Mouse (Mus musculus) midbrain, embryonic 14.5 days (tissue): ENCODE results near the gene Gsto2. TPM values are rescaled to one million over a fixed set of nuclear protein-coding genes. Genes with fewer than 3 reads are reported as not detected.

Experiments used
- ATAC-seq: fragments of 200-750 bp; cut with Nextera tagmentation; 2 replicates; pipeline ENCODE4 v1.8.0; 2017; ENCODE audit warnings: moderate number of reproducible peaks, moderate library complexity; ENCODE audit not compliant: low FRiP score, low TSS enrichment
- DNase-seq: peaks from one replicate; pipeline ENCODE4 v3.0.0-alpha.2; 2015
- H3K27ac ChIP-seq: fragments of 300-500 bp; sonication (generic); replicated peaks from 2 replicates; pipeline ENCODE4 v1.5.1; 2014; ENCODE audit warnings: mild to moderate bottlenecking, low read depth, low read length, moderate library complexity
- H3K27me3 ChIP-seq: fragments of 300-500 bp; sonication (generic); 2 replicates; pipeline ENCODE4 v1.6.1; 2014; ENCODE audit warnings: low read length, control low read depth, mixed read lengths; ENCODE audit not compliant: control insufficient read depth, insufficient read depth
- H3K36me3 ChIP-seq: fragments of 300-500 bp; sonication (generic); 2 replicates; pipeline ENCODE4 v1.6.1; 2014; ENCODE audit warnings: low read length, control low read depth; ENCODE audit not compliant: control insufficient read depth, insufficient read depth
- H3K4me1 ChIP-seq: fragments of 300-500 bp; sonication (generic); 2 replicates; pipeline ENCODE4 v1.6.1; 2014; ENCODE audit warnings: mild to moderate bottlenecking, antibody characterized with exemption, low read length, control low read depth; ENCODE audit not compliant: control insufficient read depth, insufficient read depth
- H3K4me2 ChIP-seq: fragments of 300-500 bp; sonication (generic); 2 replicates; pipeline ENCODE4 v1.6.1; 2014; ENCODE audit warnings: mild to moderate bottlenecking, low read length, moderate library complexity
- H3K4me3 ChIP-seq: fragments of 300-500 bp; sonication (generic); replicated peaks from 2 replicates; pipeline ENCODE4 v1.5.1; 2014; ENCODE audit warnings: low read depth, low read length
- H3K9ac ChIP-seq: fragments of 300-500 bp; sonication (generic); replicated peaks from 2 replicates; pipeline ENCODE4 v1.6.1; 2014; ENCODE audit warnings: mild to moderate bottlenecking, low read length, moderate library complexity
- H3K9me3 ChIP-seq: fragments of 300-500 bp; sonication (generic); 2 replicates; pipeline ENCODE4 v1.6.1; 2016; ENCODE audit warnings: low read length, control low read depth, mixed read lengths; ENCODE audit not compliant: control insufficient read depth
- WGBS: fragments of 180-500 bp; shearing (Covaris S2); extraction: QIAGEN DNeasy Blood & Tissue Kit; methylation state at CpG from one replicate; pipeline ENCODE4 v1.1.7; 2014; 5-methylcytosine and 5-hydroxymethylcytosine counted together
- polyA plus RNA-seq: library from polyadenylated mRNA; unstranded; fragments of >200 nt; fragmentation: Nextera tagmentation; extraction: Ambion mirVana; gene quantifications from 2 replicates; pipeline ENCODE4 v1.2.1, GENCODE M21; 2014

Gsto2 gene
- polyA plus RNA-seq, 1 experiment from 2014 or later = 1.0 TPM

- ATAC-seq (no peak), DNase-seq (no peak)
- H3K36me3 ChIP-seq = no peaks in the 10 kb centered on the region
- no peak overlapping the region for H3K9ac ChIP-seq
- no peak overlapping the region for H3K27ac ChIP-seq
- H3K4me3 ChIP-seq = no peak overlapping the region
- H3K4me1 ChIP-seq = peaks cover 24% of the 10 kb centered on the region
- no peaks in the 10 kb centered on the region for H3K9me3 ChIP-seq
- no peaks in the 10 kb centered on the region for H3K27me3 ChIP-seq
- no peak overlapping the region for H3K4me2 ChIP-seq
- WGBS = 85% methylated on average over 4 of the region's 4 CpGs
Observed at GRCm38 (mm10) chr19:47915251-47915650, 49.9 kb downstream of the Gsto2 start.

DNA sequence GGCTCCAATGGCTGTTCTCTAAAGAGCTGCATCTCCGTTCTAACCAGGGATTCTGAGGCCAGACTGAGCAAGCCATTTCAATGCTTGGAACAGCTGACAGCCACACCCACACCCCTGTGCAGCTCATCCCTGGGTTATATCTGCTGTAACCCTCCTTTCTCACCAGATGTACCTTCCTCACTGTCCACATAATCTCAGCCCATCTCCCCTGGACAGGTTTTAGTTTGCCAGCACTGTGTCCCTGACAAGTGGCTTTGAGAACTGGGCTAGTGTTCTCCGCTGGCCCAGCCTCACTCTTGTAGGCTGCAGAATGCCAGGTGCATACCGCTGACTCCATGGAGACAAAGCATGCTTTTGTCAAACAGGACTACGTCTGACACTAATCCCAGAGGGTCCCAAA is 52.1 kb downstream of the Gsto2 start:
- WGBS = 9% methylated on average over 4 of the region's 4 CpGs
- H3K4me1 ChIP-seq = peaks cover 22% of the 10 kb centered on the region
- H3K9ac ChIP-seq = peak overlapping the region; percentile 2
- H3K36me3 ChIP-seq = no peaks in the 10 kb centered on the region
- DNase-seq (peak; percentile 29), ATAC-seq (no peak)
- H3K4me3 ChIP-seq = 0 out of 2 replicates have a peak overlapping the region, but pooled peaks have one; percentile 71
- no peaks in the 10 kb centered on the region for H3K27me3 ChIP-seq
- no peaks in the 10 kb centered on the region for H3K9me3 ChIP-seq
- H3K27ac ChIP-seq = no peak overlapping the region
- peak overlapping the region; percentile 88 for H3K4me2 ChIP-seq

- peaks cover 22% of the 10 kb centered on the region for H3K4me1 ChIP-seq
- peak overlapping the region; percentile 2 for H3K9ac ChIP-seq
- 10% methylated on average over 9 of the region's 9 CpGs for WGBS
- peak overlapping the region; percentile 88 for H3K4me2 ChIP-seq
- no peaks in the 10 kb centered on the region for H3K36me3 ChIP-seq
- no peaks in the 10 kb centered on the region for H3K27me3 ChIP-seq
- H3K4me3 ChIP-seq = peak overlapping the region; percentile 71
- DNase-seq = peak; percentile 23
- ATAC-seq = no peak
- H3K27ac ChIP-seq = no peak overlapping the region
- H3K9me3 ChIP-seq = no peaks in the 10 kb centered on the region
Observed at GRCm38 (mm10) chr19:47918016-47918415, 52.7 kb downstream of the Gsto2 start.

- no peaks in the 10 kb centered on the region for H3K27me3 ChIP-seq
- H3K4me2 ChIP-seq = peak overlapping the region; percentile 88
- H3K36me3 ChIP-seq = no peaks in the 10 kb centered on the region
- ATAC-seq = peak; percentile 47
- H3K9ac ChIP-seq = peak overlapping the region; percentile 75
- H3K27ac ChIP-seq = peak overlapping the region; percentile 83
- peak overlapping the region; percentile 71 for H3K4me3 ChIP-seq
- peaks cover 22% of the 10 kb centered on the region for H3K4me1 ChIP-seq
- 1% methylated on average over 29 of the region's 29 CpGs for WGBS
- peak; percentile 58 for DNase-seq
- H3K9me3 ChIP-seq = no peaks in the 10 kb centered on the region
Observed at GRCm38 (mm10) chr19:47918455-47919101, 53.2 kb downstream of the Gsto2 start.

DNA sequence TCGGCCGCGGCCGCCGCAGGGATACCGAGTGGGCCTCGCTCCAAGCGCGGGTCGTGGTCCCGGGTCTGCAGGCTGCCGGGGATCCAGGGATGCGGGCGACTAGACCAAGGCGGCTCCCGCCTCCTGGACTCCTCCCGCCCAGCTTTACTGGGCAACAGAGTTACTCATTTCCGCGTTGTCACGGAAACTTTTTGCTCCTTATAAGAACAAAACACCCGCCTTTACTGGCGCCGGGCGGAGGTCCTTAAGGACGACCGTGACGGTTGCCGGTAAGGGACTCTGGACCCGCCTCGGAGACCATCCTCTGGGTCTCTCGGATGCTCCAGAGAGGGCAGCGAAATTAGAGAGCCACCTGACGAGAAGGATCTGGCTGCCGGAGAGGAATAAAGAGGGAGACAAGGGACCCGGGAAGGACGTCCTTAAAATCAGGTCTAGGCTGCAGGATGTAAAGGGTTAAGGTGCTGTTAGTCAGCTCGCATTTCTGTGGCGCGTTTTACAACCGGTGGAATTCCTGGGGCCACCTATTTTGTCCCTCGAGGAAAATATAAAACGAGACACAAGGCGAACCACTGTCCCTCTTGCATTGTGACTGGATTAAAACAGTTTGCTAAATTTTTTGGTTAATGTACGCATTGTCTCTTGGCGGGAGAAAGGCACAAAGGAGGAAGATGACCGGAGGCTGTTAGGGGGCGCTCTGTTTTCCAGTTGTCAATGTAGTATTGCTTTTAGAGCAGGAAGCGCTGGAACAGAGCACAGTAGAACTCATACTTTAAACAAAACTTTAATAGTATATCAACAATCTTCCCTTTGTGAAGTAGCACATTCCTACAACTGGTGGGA is 54.0 kb downstream of the Gsto2 start, which contains the start of the genes Cfap43 and Itprip:
Gene Cfap43, minus strand, starts transcription at position 162 of the 840 bp plus-strand sequence.
Gene Itprip, minus strand, starts transcription at position 174 of the 840 bp plus-strand sequence.
- H3K27ac ChIP-seq = peak within 1 kb of the TSS; percentile 83
- no peaks in the 10 kb centered on the region for H3K9me3 ChIP-seq
- peak within 1 kb of the TSS; percentile 88 for H3K4me2 ChIP-seq
- no peaks in the 10 kb centered on the region for H3K36me3 ChIP-seq
- peak within 1 kb of the TSS; percentile 75 for H3K9ac ChIP-seq
- peak within 1 kb of the TSS; percentile 71 for H3K4me3 ChIP-seq
- peak; percentile 71 for ATAC-seq
- H3K4me1 ChIP-seq = peaks cover 22% of the 10 kb centered on the region
- DNase-seq = peak; percentile 87
- under 1% methylated on average over 48 of the region's 48 CpGs for WGBS
- no peaks in the 10 kb centered on the region for H3K27me3 ChIP-seq

DNA sequence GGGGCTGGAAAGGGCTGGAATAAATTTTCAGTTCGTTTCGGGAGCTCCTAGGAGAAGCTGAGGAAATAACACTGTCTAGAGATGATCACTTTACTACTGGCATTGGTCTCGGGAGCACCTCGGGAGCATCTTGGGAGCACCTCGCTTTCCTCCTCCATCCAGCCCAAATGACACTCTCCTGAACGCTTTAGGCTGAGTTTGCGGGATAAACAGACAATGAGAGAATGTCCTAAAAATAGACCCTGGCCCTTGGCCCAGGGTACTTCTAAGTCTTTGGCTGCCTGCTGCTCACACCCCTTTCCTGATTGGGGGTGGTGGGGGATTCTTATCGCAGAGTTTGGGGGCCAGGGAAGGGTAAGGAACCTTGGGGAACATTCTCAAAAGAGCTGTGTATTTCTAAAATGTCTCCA is 54.6 kb downstream of the Gsto2 start:
- WGBS = 9% methylated on average over 8 of the region's 8 CpGs
- Histone ChIP-seq H3K4me1 (peaks cover 22% of the 10 kb centered on the region), H3K27ac (peak overlapping the region; percentile 83), H3K36me3 (no peaks in the 10 kb centered on the region), H3K27me3 (no peaks in the 10 kb centered on the region), H3K9me3 (no peaks in the 10 kb centered on the region), H3K4me3 (peak overlapping the region; percentile 71), H3K4me2 (peak overlapping the region; percentile 88), H3K9ac (peak overlapping the region; percentile 75; the same call in 1 of the 2 replicates)
- no peak for DNase-seq
- ATAC-seq = 0 out of 2 replicates have a peak, but pooled peaks have one; percentile 1

GRCm38 (mm10) chr19:47925819-47926218 is 60.5 kb downstream of the Gsto2 start:
- H3K36me3 ChIP-seq = no peaks in the 10 kb centered on the region
- no peak for ATAC-seq
- H3K27me3 ChIP-seq = no peaks in the 10 kb centered on the region
- no peak overlapping the region for H3K9ac ChIP-seq
- H3K4me2 ChIP-seq = no peak overlapping the region
- H3K9me3 ChIP-seq = no peaks in the 10 kb centered on the region
- no peak for DNase-seq
- no peak overlapping the region for H3K27ac ChIP-seq
- 88% methylated on average over 7 of the region's 7 CpGs for WGBS
- no peak overlapping the region for H3K4me3 ChIP-seq
- no peaks in the 10 kb centered on the region for H3K4me1 ChIP-seq

DNA sequence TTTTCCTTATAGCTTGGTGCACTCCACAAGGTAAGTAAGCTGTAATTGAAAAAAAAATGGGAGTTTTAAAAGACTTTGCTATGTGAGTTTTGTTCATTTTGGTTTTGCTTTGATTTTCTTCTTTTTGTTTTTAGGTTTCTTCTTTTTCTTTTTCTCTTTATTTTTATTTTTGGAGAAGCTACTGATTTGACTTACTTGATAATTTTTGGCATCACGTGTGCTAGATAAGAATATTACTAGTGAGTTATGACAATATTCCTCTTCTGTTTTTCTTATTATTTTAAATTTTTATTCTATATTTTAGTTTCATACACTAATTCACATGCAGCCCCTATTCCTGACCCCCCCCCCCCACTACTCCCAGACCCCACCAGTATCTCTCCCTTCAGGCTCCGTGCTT is 61.7 kb downstream of the Gsto2 start:
- Histone ChIP-seq H3K36me3 (no peaks in the 10 kb centered on the region), H3K9ac (no peak overlapping the region), H3K27ac (no peak overlapping the region), H3K27me3 (no peaks in the 10 kb centered on the region), H3K9me3 (no peaks in the 10 kb centered on the region), H3K4me3 (no peak overlapping the region), H3K4me1 (no peaks in the 10 kb centered on the region), H3K4me2 (no peak overlapping the region)
- 94% methylated on average over 2 of the region's 2 CpGs for WGBS
- no peak for DNase-seq
- ATAC-seq = no peak
